Mouse (Mus musculus): Measurements from ENCODE around the gene Sft2d1.
"Not testable (repeated sequence)": the region's sequence is repeated elsewhere in the genome, so short reads cannot be mapped to it uniquely, and the experiment has no call there.

Gene Sft2d1

GRCm38 (mm10) chr17:8302772-8303438 is 8.0 kb upstream of the Sft2d1 start:
- DNase-seq (ENCODE audit: low spot score), result no peak

- no peak for DNase-seq (ENCODE audit: low spot score)
Measured at GRCm38 (mm10) chr17:8303671-8304070, 7.2 kb upstream of the Sft2d1 start.

GRCm38 (mm10) chr17:8305801-8306200 is 5.1 kb upstream of the Sft2d1 start:
- DNase-seq (ENCODE audit: low spot score), result no peak

GRCm38 (mm10) chr17:8311751-8312150 is 849 bp downstream of the Sft2d1 start:
- no peak for DNase-seq (ENCODE audit: low spot score)

GRCm38 (mm10) chr17:8313976-8314375 is 3.1 kb downstream of the Sft2d1 start:
- DNase-seq (ENCODE audit: low spot score), result no peak

GRCm38 (mm10) chr17:8316251-8316650 is 5.3 kb downstream of the Sft2d1 start:
- DNase-seq (ENCODE audit: low spot score), result no peak

- not testable (repeated sequence) for DNase-seq (ENCODE audit: low spot score)
Measured at GRCm38 (mm10) chr17:8326877-8327276, 16.0 kb downstream of the Sft2d1 start.

GRCm38 (mm10) chr17:8328511-8329174 is 17.7 kb downstream of the Sft2d1 start:
- DNase-seq (ENCODE audit: low spot score), result no peak

- no peak for DNase-seq (ENCODE audit: low spot score)
Measured at GRCm38 (mm10) chr17:8330602-8331001, 19.7 kb downstream of the Sft2d1 start.

- not testable (repeated sequence) for DNase-seq (ENCODE audit: low spot score)
Measured at GRCm38 (mm10) chr17:8337159-8337558, 26.3 kb downstream of the Sft2d1 start, which contains the start of gene Prr18. Gene Prr18 (plus strand): TSS chr17:8337459.

- no peak for DNase-seq (ENCODE audit: low spot score)
Measured at GRCm38 (mm10) chr17:8339666-8340374, 28.9 kb downstream of the Sft2d1 start.

GRCm38 (mm10) chr17:8340407-8341359 is 29.8 kb downstream of the Sft2d1 start:
- peak; percentile 43 for DNase-seq (ENCODE audit: low spot score)

- DNase-seq (ENCODE audit: low spot score), result no peak
Measured at GRCm38 (mm10) chr17:8341360-8341963, 30.6 kb downstream of the Sft2d1 start.

GRCm38 (mm10) chr17:8342706-8343105 is 31.8 kb downstream of the Sft2d1 start:
- DNase-seq (ENCODE audit: low spot score), result no peak

GRCm38 (mm10) chr17:8343416-8343815 is 32.5 kb downstream of the Sft2d1 start:
- DNase-seq (ENCODE audit: low spot score), result no peak

GRCm38 (mm10) chr17:8347765-8348285 is 36.9 kb downstream of the Sft2d1 start:
- no peak for DNase-seq (ENCODE audit: low spot score)

GRCm38 (mm10) chr17:8348941-8349340 is 38.0 kb downstream of the Sft2d1 start:
- no peak for DNase-seq (ENCODE audit: low spot score)

GRCm38 (mm10) chr17:8351088-8351487 is 40.2 kb downstream of the Sft2d1 start:
- no peak for DNase-seq (ENCODE audit: low spot score)

GRCm38 (mm10) chr17:8355692-8356091 is 44.8 kb downstream of the Sft2d1 start, which contains the start of gene T2:
Gene T2 (plus strand): TSS chr17:8355992.
- DNase-seq (ENCODE audit: low spot score), result no peak

- no peak for DNase-seq (ENCODE audit: low spot score)
Measured at GRCm38 (mm10) chr17:8357498-8357897, 46.6 kb downstream of the Sft2d1 start.

- DNase-seq (ENCODE audit: low spot score), result no peak
Measured at GRCm38 (mm10) chr17:8360876-8361275, 50.0 kb downstream of the Sft2d1 start.
